Mouse (Mus musculus) thymus, postnatal 25 days (tissue): Measurements from ENCODE around the gene Rpl21.

Experiments
- DNase-seq: peaks from one replicate; pipeline ENCODE4 v3.0.0; 2022

Rpl21 gene

GRCm38 (mm10) chr5:146832769-146833448, at the start of gene Rpl21:
Gene Rpl21 (plus strand): TSS chr5:146832890.
- peak; percentile 93 for DNase-seq

- no peak for DNase-seq
Observed at GRCm38 (mm10) chr5:146783300-146783699, 49.4 kb upstream of the Rpl21 start.

GRCm38 (mm10) chr5:146783891-146784290, 48.8 kb upstream of the Rpl21 start:
- DNase-seq = no peak

- DNase-seq = no peak
Observed at GRCm38 (mm10) chr5:146786123-146786522, 46.6 kb upstream of the Rpl21 start.

GRCm38 (mm10) chr5:146789413-146789812, 43.3 kb upstream of the Rpl21 start:
- DNase-seq = no peak

- no peak for DNase-seq
Observed at GRCm38 (mm10) chr5:146790944-146791343, 41.7 kb upstream of the Rpl21 start.

- no peak for DNase-seq
Observed at GRCm38 (mm10) chr5:146792140-146792791, 40.4 kb upstream of the Rpl21 start.

- no peak for DNase-seq
Observed at GRCm38 (mm10) chr5:146793630-146794083, 39.0 kb upstream of the Rpl21 start.

GRCm38 (mm10) chr5:146794084-146794852, 38.4 kb upstream of the Rpl21 start:
- no peak for DNase-seq

GRCm38 (mm10) chr5:146794853-146795252, 37.8 kb upstream of the Rpl21 start, which contains the start of gene Usp12:
Gene Usp12 (minus strand): TSS chr5:146795006.
- peak; percentile 100 for DNase-seq

- DNase-seq = no peak
Observed at GRCm38 (mm10) chr5:146795728-146796127, 37.0 kb upstream of the Rpl21 start.

GRCm38 (mm10) chr5:146798031-146798430, 34.7 kb upstream of the Rpl21 start:
- no peak for DNase-seq

GRCm38 (mm10) chr5:146806004-146806430, 26.7 kb upstream of the Rpl21 start:
- DNase-seq = no peak

GRCm38 (mm10) chr5:146809951-146810350, 22.7 kb upstream of the Rpl21 start:
- no peak for DNase-seq

- DNase-seq = no peak
Observed at GRCm38 (mm10) chr5:146812866-146813265, 19.8 kb upstream of the Rpl21 start.

GRCm38 (mm10) chr5:146813421-146813820, 19.3 kb upstream of the Rpl21 start:
- DNase-seq = no peak

GRCm38 (mm10) chr5:146815394-146815793, 17.3 kb upstream of the Rpl21 start:
- DNase-seq = no peak

- DNase-seq = no peak
Observed at GRCm38 (mm10) chr5:146817583-146817982, 15.1 kb upstream of the Rpl21 start.

GRCm38 (mm10) chr5:146818906-146819623, 13.6 kb upstream of the Rpl21 start:
- DNase-seq = no peak

GRCm38 (mm10) chr5:146823005-146823404, 9.7 kb upstream of the Rpl21 start:
- DNase-seq = no peak

- peak; percentile 38 for DNase-seq
Observed at GRCm38 (mm10) chr5:146829528-146829927, 3.2 kb upstream of the Rpl21 start.

- no peak for DNase-seq
Observed at GRCm38 (mm10) chr5:146832435-146832768, 288 bp upstream of the Rpl21 start.

GRCm38 (mm10) chr5:146833673-146834201, 1.0 kb downstream of the Rpl21 start:
- no peak for DNase-seq
